Mouse (Mus musculus) lung, embryonic 16.5 days (tissue): Measurements from ENCODE around the gene Hyal3. TPM values are rescaled to one million over a fixed set of nuclear protein-coding genes. Genes with fewer than 3 reads are reported as not detected.

Experiments
- ATAC-seq: fragments of 200-750 bp; cut with Nextera tagmentation; 2 replicates; pipeline ENCODE4 v1.8.0; 2017; ENCODE audit warnings: low read depth, mild to moderate bottlenecking, moderate library complexity
- H3K27ac ChIP-seq: fragments of 300-500 bp; sonication (generic); 2 replicates; pipeline ENCODE4 v1.5.1; 2014; ENCODE audit warnings: mild to moderate bottlenecking, control low read depth, low read length
- H3K27me3 ChIP-seq: fragments of 300-500 bp; sonication (generic); 2 replicates; pipeline ENCODE4 v1.6.1; 2014; ENCODE audit warnings: low read depth, low read length, mixed read lengths; ENCODE audit not compliant: control insufficient read depth, insufficient read depth
- H3K36me3 ChIP-seq: fragments of 300-500 bp; sonication (generic); 2 replicates; pipeline ENCODE4 v1.6.1; 2014; ENCODE audit warnings: low read length; ENCODE audit not compliant: control insufficient read depth, insufficient read depth
- H3K4me1 ChIP-seq: fragments of 300-500 bp; sonication (generic); replicated peaks from 2 replicates; pipeline ENCODE4 v1.6.1; 2014; ENCODE audit warnings: low read length, mixed read lengths; ENCODE audit not compliant: control insufficient read depth, insufficient read depth
- H3K4me2 ChIP-seq: fragments of 300-500 bp; sonication (generic); 2 replicates; pipeline ENCODE4 v1.6.1; 2014; ENCODE audit warnings: low read depth, low read length, control low read depth
- H3K4me3 ChIP-seq: fragments of 300-500 bp; sonication (generic); 2 replicates; pipeline ENCODE4 v1.5.1; 2014; ENCODE audit warnings: mild to moderate bottlenecking, low read length, control low read depth
- H3K9ac ChIP-seq: fragments of 300-500 bp; sonication (generic); 2 replicates; pipeline ENCODE4 v1.6.1; 2014; ENCODE audit warnings: low read length, control low read depth
- H3K9me3 ChIP-seq: fragments of 300-500 bp; sonication (generic); 2 replicates; pipeline ENCODE4 v1.6.1; 2016; ENCODE audit warnings: low read length; ENCODE audit not compliant: control insufficient read depth
- WGBS: fragments of 180-500 bp; shearing (Covaris S2); extraction: QIAGEN DNeasy Blood & Tissue Kit; methylation state at CpG from one replicate; pipeline ENCODE4 v1.1.7; 2014; 5-methylcytosine and 5-hydroxymethylcytosine counted together
- polyA plus RNA-seq: library from polyadenylated mRNA; unstranded; fragments of >200 nt; fragmentation: Nextera tagmentation; extraction: Ambion mirVana; gene quantifications from 2 replicates; pipeline ENCODE4 v1.2.1, GENCODE M21; 2015

The Hyal3 gene
- polyA plus RNA-seq, 1 experiment from 2014 or later = 1.6 TPM

- H3K4me1 ChIP-seq = peaks cover 32% of the 10 kb centered on the region
- 10% methylated on average over 16 of the region's 16 CpGs for whole genome bisulfite sequencing
- H3K4me2 ChIP-seq = peak within 1 kb of the TSS; percentile 55
- peak within 1 kb of the TSS; percentile 61 for H3K9ac ChIP-seq
- H3K4me3 ChIP-seq = peak within 1 kb of the TSS; percentile 43
- peak within 1 kb of the TSS; percentile 61 for H3K27ac ChIP-seq
- H3K36me3 ChIP-seq = peaks cover 18% of the 10 kb centered on the region
- no peaks in the 10 kb centered on the region for H3K27me3 ChIP-seq
- peak; percentile 81 for ATAC-seq
- no peaks in the 10 kb centered on the region for H3K9me3 ChIP-seq
These were observed 4.1 kb upstream of the Hyal3 start, which contains the start of gene Hyal1 for GRCm38 (mm10) chr9:107576357-107577107. TSS of gene Hyal1 (plus strand) at chr9:107576927.

DNA sequence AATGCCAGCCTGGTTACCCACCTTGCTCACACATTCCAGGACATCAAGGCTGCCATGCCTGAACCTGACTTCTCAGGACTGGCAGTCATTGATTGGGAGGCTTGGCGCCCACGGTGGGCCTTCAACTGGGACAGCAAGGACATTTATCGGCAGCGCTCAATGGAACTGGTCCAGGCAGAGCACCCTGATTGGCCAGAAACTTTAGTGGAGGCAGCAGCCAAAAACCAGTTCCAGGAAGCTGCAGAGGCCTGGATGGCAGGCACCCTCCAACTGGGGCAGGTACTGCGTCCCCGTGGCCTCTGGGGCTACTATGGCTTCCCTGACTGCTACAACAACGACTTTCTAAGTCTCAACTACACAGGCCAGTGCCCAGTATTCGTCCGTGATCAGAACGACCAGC, 2.7 kb upstream of the Hyal3 start:
- H3K9me3 ChIP-seq = no peaks in the 10 kb centered on the region

GRCm38 (mm10) chr9:107578587-107578986, 2.0 kb upstream of the Hyal3 start, which contains the start of gene Naa80:
TSS of gene Naa80 (plus strand) at chr9:107578887.
- no peaks in the 10 kb centered on the region for H3K27me3 ChIP-seq
- WGBS = 67% methylated on average over 3 of the region's 3 CpGs
- no peak within 1 kb of the TSS for H3K9ac ChIP-seq
- H3K4me3 ChIP-seq = no peak within 1 kb of the TSS
- no peak for ATAC-seq
- H3K9me3 ChIP-seq = no peaks in the 10 kb centered on the region
- H3K4me1 ChIP-seq = peaks cover 37% of the 10 kb centered on the region
- no peak within 1 kb of the TSS for H3K4me2 ChIP-seq
- peak within 1 kb of the TSS; percentile 7; the same call in 1 of the 2 replicates for H3K27ac ChIP-seq
- peaks cover 10% of the 10 kb centered on the region; the same call in 1 of the 2 replicates for H3K36me3 ChIP-seq

More for the DNA sequence above, 2.7 kb upstream of the Hyal3 start:
- peaks cover 37% of the 10 kb centered on the region for H3K4me1 ChIP-seq
- 90% methylated on average over 10 of the region's 10 CpGs for WGBS
- no peak for ATAC-seq
- no peaks in the 10 kb centered on the region for H3K27me3 ChIP-seq
- H3K27ac ChIP-seq = no peak overlapping the region
- H3K4me2 ChIP-seq = no peak overlapping the region
- H3K9ac ChIP-seq = no peak overlapping the region
- H3K4me3 ChIP-seq = no peak overlapping the region
- H3K36me3 ChIP-seq = peaks cover 10% of the 10 kb centered on the region

- no peak overlapping the region for H3K4me3 ChIP-seq
- H3K4me1 ChIP-seq = peaks cover 37% of the 10 kb centered on the region
- H3K27me3 ChIP-seq = no peaks in the 10 kb centered on the region
- H3K27ac ChIP-seq = peak overlapping the region; percentile 7; the same call in 1 of the 2 replicates
- whole genome bisulfite sequencing = 89% methylated on average over 14 of the region's 14 CpGs
- ATAC-seq = no peak
- no peak overlapping the region for H3K9ac ChIP-seq
- peaks cover 8% of the 10 kb centered on the region; the same call in 1 of the 2 replicates for H3K36me3 ChIP-seq
- H3K4me2 ChIP-seq = no peak overlapping the region
- no peaks in the 10 kb centered on the region for H3K9me3 ChIP-seq
These were observed 1.4 kb upstream of the Hyal3 start for GRCm38 (mm10) chr9:107579023-107579900.

DNA sequence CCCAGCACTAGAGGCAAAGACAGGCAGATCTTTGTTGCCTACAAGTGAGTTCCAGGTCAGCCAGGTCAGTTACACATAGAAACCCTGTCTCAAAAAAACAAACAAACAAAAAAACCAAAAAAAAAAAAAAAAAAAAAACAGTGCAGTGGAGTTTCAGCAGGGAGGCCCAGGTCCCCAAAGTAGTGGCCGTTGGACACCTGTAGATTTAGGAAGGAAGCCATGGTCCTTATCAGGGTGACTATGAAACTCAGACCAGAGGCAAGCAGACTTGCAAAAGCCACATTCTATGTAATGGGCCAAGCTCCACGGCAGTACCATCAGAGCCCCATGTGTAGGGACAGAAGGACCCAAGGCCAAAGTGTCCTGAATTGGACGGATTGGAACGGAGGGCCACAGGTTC, 966 bp downstream of the Hyal3 start:
- Histone ChIP-seq H3K9ac (peak overlapping the region; percentile 83), H3K4me3 (peak overlapping the region; percentile 72), H3K36me3 (0 out of 2 replicates have a peak, but pooled peaks cover 4% of the 10 kb centered on the region), H3K4me1 (peaks cover 28% of the 10 kb centered on the region), H3K4me2 (peak overlapping the region; percentile 86), H3K27me3 (no peaks in the 10 kb centered on the region), H3K27ac (peak overlapping the region; percentile 97), H3K9me3 (no peaks in the 10 kb centered on the region)
- WGBS = 67% methylated on average over 4 of the region's 4 CpGs
- no peak for ATAC-seq

- WGBS = 85% methylated on average over 7 of the region's 7 CpGs
- Histone ChIP-seq H3K9ac (no peak overlapping the region), H3K36me3 (0 out of 2 replicates have a peak, but pooled peaks cover 4% of the 10 kb centered on the region), H3K4me1 (peaks cover 26% of the 10 kb centered on the region), H3K4me3 (no peak overlapping the region), H3K27ac (no peak overlapping the region), H3K9me3 (no peaks in the 10 kb centered on the region), H3K4me2 (no peak overlapping the region), H3K27me3 (no peaks in the 10 kb centered on the region)
- ATAC-seq = no peak
These were observed 2.0 kb downstream of the Hyal3 start for GRCm38 (mm10) chr9:107582509-107583062.

DNA sequence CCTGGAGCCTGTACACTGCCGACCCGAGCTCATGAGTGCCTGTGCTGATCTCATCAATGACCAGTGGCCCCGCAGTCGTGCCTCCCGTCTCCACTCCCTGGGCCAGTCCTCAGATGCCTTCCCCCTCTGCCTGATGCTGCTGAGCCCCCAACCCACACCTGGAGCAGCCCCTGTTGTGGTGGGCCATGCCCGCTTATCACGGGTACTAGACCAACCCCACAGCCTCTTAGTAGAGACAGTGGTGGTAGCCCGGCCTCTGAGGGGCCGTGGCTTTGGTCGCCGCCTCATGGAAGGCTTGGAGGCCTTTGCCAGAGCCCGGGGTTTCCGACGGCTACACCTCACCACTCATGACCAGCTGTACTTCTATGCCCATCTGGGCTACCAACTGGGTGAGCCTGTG, 2.6 kb downstream of the Hyal3 start:
- 93% methylated on average over 14 of the region's 14 CpGs for WGBS
- Histone ChIP-seq H3K4me2 (no peak overlapping the region), H3K27ac (no peak overlapping the region), H3K27me3 (no peaks in the 10 kb centered on the region), H3K9ac (no peak overlapping the region), H3K4me1 (peaks cover 27% of the 10 kb centered on the region), H3K9me3 (no peaks in the 10 kb centered on the region), H3K4me3 (no peak overlapping the region), H3K36me3 (0 out of 2 replicates have a peak, but pooled peaks cover 4% of the 10 kb centered on the region)
- no peak for ATAC-seq

DNA sequence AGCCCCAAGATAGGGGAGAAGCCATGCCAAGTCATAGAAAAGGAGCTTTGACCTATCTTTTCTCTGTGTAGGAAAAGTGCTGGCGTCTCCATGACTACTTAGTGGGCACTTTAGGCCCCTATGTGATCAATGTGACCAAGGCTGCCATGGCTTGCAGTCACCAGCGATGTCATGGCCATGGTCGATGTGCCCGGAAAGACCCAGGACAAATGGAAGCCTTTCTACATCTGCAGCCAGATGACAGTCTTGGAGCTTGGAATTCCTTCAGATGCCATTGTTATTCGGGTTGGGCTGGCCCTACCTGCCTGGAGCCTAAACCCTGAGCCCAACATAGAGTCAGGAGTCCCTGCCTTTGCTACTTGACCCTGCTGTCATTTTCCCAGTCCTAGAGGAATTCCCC, 5.9 kb downstream of the Hyal3 start:
- Histone ChIP-seq H3K36me3 (peaks cover 18% of the 10 kb centered on the region; the same call in 1 of the 2 replicates), H3K27ac (no peak overlapping the region), H3K4me2 (no peak overlapping the region), H3K27me3 (no peaks in the 10 kb centered on the region), H3K9ac (no peak overlapping the region), H3K9me3 (no peaks in the 10 kb centered on the region), H3K4me3 (no peak overlapping the region), H3K4me1 (peaks cover 24% of the 10 kb centered on the region)
- WGBS = 81% methylated on average over 5 of the region's 5 CpGs
- no peak for ATAC-seq
